Mouse (Mus musculus) lung, postnatal 0 days (tissue): ENCODE data around the gene Gys2.

Experiments
- CTCF ChIP-seq: IDR thresholded peaks from 2 replicates; pipeline ENCODE4 v1.5.1; 2016; ENCODE audit warnings: antibody characterized with exemption, mild to moderate bottlenecking
- EP300 ChIP-seq: IDR thresholded peaks from 2 replicates; pipeline ENCODE4 v1.6.1; 2016; ENCODE audit warnings: antibody characterized with exemption, mild to moderate bottlenecking, control low read depth

- TF ChIP-seq EP300 (no peak), CTCF (no peak)
Observed at GRCm38 (mm10) chr6:142458010-142458409, 14.9 kb downstream of the Gys2 start.
